Mouse (Mus musculus) cortical plate, adult 2 months (tissue): ENCODE results near the gene Aunip. TPM values are rescaled to one million over a fixed set of nuclear protein-coding genes. Genes with fewer than 3 reads are reported as not detected.
A peak's percentile ranks its signal among the peaks of the same experiment; 100 is the strongest.
"Not testable (repeated sequence)": the region's sequence is repeated elsewhere in the genome, so short reads cannot be mapped to it uniquely, and the experiment has no call there.

Experiments
- H3K27ac ChIP-seq: fragments of 200-500 bp; 2 replicates; pipeline ENCODE4 v1.5.1; 2012; ENCODE audit warnings: low read length, control low read depth, inconsistent platforms; ENCODE audit not compliant: insufficient read depth
- H3K4me1 ChIP-seq: fragments of 200-500 bp; 2 replicates; pipeline ENCODE4 v1.6.1; 2011; ENCODE audit warnings: low read length; ENCODE audit not compliant: control insufficient read depth, insufficient read depth
- H3K4me3 ChIP-seq: fragments of 200-500 bp; 2 replicates; pipeline ENCODE4 v1.5.1; 2011; ENCODE audit warnings: mild to moderate bottlenecking, low read length, control low read depth; ENCODE audit not compliant: insufficient read depth
- CTCF ChIP-seq: fragments of 200-500 bp; IDR thresholded peaks from 2 replicates; pipeline ENCODE4 v1.5.1; 2011; ENCODE audit warnings: mild to moderate bottlenecking, control low read depth, low read length; ENCODE audit not compliant: insufficient read depth; ENCODE audit errors: extremely low read depth
- POLR2A ChIP-seq: fragments of 200-500 bp; IDR thresholded peaks from 2 replicates; pipeline ENCODE4 v1.6.1; 2011; ENCODE audit warnings: mild to moderate bottlenecking, low read length, control low read depth; ENCODE audit not compliant: insufficient read depth; ENCODE audit errors: extremely low read depth
- polyA plus RNA-seq: library from polyadenylated mRNA; depleted of rRNA; stranded (reverse); fragments of >200 nt; gene quantifications from 2 replicates; pipeline ENCODE4 v1.2.3, GENCODE M21; 2012

Gene Aunip
- polyA plus RNA-seq, 1 experiment = 0.31 TPM

DNA sequence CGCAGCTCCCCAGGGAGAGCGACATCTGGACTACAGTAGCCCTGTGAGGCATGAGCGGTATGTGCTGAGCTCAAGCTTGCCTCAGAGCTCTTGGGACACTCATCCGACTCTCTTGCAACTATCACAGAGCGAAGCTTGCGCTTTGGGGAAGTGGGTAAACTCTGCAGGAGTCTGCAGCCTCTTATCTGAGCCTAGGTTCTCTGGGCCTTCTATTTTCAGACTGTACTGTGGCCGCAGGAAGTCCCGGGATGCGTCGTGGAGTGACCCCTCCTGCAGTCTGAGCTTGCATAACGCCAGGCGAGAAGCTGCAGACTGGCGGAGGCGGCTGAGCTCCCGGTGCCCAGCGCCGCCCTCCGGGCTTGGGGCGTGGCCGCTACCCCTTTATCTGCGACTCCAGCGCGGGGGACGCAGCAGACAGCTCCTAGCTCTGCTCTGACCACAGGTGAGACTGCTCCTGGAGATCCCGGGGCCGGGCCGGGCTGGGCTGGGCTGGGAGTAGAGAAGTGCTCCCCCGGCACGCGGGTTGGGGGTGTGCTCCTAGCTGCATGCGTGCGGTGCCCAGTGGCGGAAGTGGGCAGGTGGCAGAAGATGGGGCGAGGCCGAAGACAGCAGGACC, 14.1 kb upstream of the Aunip start, which contains the start of gene Paqr7:
Gene Paqr7, plus strand, starts transcription at position 103 of the 616 bp plus-strand sequence.
- Histone ChIP-seq H3K27ac (peak within 1 kb of the TSS; percentile 91), H3K4me1 (peaks cover 8% of the 10 kb centered on the region; the same call in 1 of the 2 replicates), H3K4me3 (peak within 1 kb of the TSS; percentile 48)
- TF ChIP-seq CTCF = no peak
- TF ChIP-seq POLR2A = peak; percentile 74

DNA sequence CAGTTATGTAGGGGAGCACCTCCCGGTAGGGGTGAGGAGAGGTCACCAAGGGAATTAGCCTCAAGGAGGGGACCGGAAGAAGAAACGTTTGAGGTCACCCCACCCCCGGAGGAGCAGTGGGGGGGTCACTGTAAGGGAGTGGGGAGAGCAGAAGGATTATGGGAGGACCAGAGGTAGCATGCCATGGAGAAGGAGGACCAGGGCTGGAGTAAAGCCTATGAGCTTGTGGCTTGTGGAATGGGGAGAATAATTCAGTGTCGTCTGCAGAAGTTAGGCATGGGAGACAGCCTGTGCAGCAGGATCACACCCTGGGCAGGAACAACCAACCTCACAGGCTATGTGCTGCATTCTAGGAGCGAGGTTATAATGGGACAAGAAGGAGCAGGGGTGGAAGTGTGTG, 13.6 kb upstream of the Aunip start:
- H3K27ac ChIP-seq = peak overlapping the region; percentile 91
- H3K4me3 ChIP-seq = peak overlapping the region; percentile 48
- TF ChIP-seq CTCF (no peak), POLR2A (no peak; the same call in 1 of the 2 replicates)

DNA sequence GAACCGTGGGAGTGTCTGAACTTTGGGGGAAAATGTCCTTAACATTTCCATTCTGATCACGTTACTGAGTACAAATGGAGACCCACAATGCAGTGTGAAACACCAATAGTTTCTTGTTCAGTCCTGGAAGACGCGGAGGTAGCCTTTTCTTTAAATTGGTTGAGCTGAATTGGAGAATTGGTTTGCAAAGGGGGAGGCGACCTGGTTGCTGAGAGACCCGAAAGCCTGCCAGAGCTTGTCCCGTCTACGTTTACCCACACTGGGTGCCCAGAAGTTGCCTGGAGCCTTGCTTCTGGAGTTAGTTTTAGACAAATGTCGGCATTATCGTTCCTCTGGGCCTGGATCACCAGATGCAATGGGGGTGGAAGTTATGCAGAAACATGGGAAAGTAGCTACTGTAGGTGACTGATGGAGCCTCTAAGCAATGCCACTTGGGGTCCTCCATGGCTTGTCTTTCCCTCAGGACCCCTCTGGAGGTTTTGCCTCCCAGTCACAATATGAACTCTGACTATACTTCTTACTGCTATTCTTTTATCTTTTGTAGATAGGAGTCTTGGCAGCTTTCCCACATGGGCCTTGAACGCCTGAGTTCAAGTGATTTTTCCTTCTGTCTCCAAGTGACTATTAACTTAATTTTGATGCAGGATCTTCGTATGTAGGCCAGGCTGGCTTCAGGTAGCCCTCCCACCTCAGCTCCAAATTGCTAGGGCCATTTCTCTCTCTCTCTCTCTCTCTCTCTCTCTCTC, 12.6 kb upstream of the Aunip start:
- peak overlapping the region; percentile 91 for H3K27ac ChIP-seq
- H3K4me3 ChIP-seq = peak overlapping the region; percentile 48
- H3K4me1 ChIP-seq = peaks cover 8% of the 10 kb centered on the region; the same call in 1 of the 2 replicates
- no peak for TF ChIP-seq CTCF
- TF ChIP-seq POLR2A = no peak

More for the DNA sequence above, 13.6 kb upstream of the Aunip start:
- H3K4me1 ChIP-seq = peaks cover 8% of the 10 kb centered on the region; the same call in 1 of the 2 replicates

DNA sequence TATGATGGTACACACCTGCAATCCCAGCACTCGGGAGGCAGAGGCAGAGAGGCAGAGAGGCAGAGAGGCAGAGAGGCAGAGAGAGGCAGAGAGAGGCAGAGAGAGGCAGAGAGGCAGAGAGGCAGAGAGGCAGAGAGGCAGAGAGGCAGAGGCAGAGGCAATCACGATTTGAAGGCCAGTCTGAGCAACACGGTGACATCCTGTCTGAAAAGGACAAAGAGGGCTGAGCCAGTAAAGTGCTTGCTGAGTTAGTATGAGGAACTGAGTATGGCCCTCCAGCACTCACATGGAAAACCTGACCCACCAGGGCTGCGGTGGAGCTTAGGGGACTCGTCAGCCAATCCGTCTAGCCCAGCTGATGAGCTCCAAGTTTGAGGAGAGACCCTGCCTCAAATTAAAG, 11.8 kb upstream of the Aunip start:
- H3K4me1 ChIP-seq, H3K27ac ChIP-seq: not testable (repeated sequence)

DNA sequence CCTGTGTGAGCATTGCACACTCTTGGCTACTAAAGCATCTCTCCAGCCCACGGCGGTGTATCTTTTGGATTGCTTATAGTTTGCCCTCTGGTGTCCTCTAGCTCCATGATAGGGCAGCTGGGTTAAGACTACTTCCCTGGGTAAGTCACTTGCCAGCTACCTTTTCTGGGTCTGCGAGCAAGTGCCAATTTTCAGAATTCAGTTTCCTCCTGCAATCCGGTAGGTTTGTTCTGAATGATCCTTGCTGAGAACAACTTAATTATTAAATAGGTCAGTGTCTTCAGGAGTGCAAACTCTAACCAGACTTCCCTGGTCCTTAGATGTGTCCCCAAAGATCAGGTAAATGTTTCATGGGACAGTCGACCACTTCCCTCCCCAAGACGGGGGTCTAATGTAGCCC, 9.7 kb upstream of the Aunip start:
- TF ChIP-seq CTCF (no peak), POLR2A (no peak)
- Histone ChIP-seq H3K27ac (no peak overlapping the region), H3K4me3 (no peak overlapping the region), H3K4me1 (peaks cover 4% of the 10 kb centered on the region; the same call in 1 of the 2 replicates)

More for the DNA sequence above, 11.8 kb upstream of the Aunip start:
- H3K4me3 ChIP-seq = not testable (repeated sequence)

DNA sequence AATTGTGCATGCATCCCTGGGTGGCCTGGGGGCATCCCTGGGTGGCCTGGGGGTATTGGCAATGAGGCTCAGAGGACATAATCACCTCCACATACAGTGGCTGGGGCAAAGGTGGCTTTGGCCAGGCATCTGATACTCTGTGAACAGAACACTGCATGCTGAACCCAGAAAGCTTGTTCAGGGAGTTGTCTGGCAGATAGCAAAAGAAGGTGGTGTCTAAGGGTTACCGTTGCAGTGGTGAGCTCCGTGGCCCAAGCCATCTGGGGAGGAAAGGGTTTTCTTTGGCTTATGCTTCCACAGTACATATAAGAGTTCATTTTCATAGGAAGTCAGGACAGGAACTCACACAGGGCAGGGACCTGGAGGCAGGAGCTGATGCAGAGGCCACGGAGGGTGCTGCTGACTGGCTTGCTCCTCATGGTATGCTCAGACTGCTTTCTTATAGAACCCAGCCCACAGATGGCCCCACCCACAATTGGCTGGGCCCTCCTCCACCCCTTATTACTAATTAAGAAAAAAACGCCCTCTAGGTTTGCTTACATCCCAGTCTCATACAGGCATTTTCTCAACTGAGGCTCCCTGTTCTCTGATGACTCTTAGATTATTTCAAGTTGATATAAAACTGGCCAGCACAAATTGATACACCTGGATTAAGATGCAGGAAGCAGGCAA, 7.0 kb upstream of the Aunip start:
- H3K27ac ChIP-seq = no peak overlapping the region

DNA sequence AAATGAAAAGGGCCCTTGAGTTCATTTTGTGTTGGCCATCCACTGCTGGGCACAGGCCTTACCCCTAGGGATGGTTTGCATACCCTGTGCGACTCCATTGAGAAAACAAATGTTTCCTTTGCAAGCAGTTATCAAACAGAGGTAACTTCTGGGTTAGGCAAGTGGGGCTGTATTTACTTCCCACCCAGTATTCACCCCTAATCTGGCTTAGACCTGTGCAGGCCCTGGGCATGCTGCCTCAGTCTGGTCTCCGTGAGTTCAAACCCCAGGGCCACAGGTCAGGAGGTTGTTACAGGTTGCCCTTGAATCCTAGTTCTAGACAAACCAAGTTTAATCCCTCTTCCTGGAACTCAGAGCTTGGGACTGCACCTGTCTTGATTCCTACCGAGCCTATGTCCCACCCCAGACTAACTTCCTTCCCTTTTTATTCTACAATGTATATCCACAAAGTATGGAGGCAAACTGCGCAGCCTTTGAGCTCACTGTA, 5.5 kb upstream of the Aunip start:
- no peak for TF ChIP-seq CTCF
- no peak for TF ChIP-seq POLR2A
- H3K4me3 ChIP-seq = no peak overlapping the region
- no peak overlapping the region for H3K27ac ChIP-seq
- no peaks in the 10 kb centered on the region for H3K4me1 ChIP-seq

More for the DNA sequence above, 7.0 kb upstream of the Aunip start:
- TF ChIP-seq CTCF = no peak
- no peak for TF ChIP-seq POLR2A
- no peak overlapping the region for H3K4me3 ChIP-seq
- H3K4me1 ChIP-seq = no peaks in the 10 kb centered on the region

DNA sequence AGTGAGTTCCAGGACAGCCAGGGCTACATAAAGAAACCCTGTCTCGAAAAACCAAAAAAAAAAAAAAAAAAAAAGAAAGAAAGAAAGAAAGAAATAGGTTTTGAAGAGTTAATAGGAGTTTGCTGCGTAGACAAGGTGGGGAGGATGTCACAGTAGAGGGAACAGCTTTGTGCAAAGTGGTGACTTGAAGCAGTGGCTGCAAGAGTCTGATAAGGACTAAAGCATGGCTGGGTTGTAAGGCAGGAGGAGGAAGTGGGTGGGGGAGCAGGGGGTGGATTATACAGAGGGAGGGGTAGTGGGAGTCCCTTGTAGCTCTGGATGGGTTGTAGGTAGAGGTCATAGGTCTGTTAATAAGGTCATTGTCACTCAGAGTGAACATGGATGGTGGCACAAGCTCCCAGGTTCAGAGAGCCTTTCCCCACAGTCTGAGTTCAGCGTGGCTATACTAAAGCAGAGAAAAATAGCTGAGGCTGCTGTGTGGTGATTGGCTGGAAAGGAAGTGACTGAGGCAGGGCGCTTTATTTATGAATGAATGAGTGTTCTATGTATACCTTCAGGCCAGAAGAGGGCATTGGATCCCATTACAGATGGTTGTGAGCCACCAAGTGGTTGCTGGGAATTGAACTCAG, 4.7 kb upstream of the Aunip start:
- H3K4me1 ChIP-seq = no peaks in the 10 kb centered on the region
- no peak overlapping the region for H3K4me3 ChIP-seq
- no peak overlapping the region for H3K27ac ChIP-seq
- TF ChIP-seq CTCF = no peak
- no peak for TF ChIP-seq POLR2A

DNA sequence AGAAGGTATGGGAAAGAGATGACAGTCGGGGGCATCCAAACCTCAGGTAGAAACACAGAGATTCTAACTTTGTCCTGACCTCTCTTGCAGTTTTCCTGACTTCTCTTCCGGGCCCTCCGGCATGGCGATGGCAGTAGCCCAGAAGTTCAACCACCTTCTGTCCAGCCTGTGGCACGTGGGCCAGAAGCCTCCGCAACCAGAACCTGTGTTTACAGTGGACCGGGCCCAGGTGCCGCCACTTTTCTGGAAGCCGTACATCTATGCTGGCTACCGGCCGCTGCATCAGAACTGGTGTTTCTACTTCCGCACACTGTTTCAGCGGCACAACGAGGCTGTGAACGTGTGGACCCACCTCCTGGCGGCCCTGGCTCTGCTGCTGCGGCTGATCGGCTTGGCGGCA, 4.1 kb upstream of the Aunip start:
- TF ChIP-seq CTCF = no peak
- no peak for TF ChIP-seq POLR2A

More for the DNA sequence above, 4.1 kb upstream of the Aunip start:
- H3K4me3 ChIP-seq = no peak overlapping the region
- no peak overlapping the region for H3K27ac ChIP-seq
- H3K4me1 ChIP-seq = no peaks in the 10 kb centered on the region
